Mouse (Mus musculus) adrenal gland, postnatal 10 days (tissue): ENCODE results near the gene Il17ra. TPM values are rescaled to one million over a fixed set of nuclear protein-coding genes. Genes with fewer than 3 reads are reported as not detected.
A peak's percentile ranks its signal among the peaks of the same experiment; 100 is the strongest.

Experiments
- DNase-seq: peaks from one replicate; pipeline ENCODE4 v3.0.0; 2021; ENCODE audit warnings: mixed read lengths
- total RNA-seq, 2 experiments: library from RNA; stranded (reverse); gene quantifications; 2 replicates each; pipeline ENCODE4 v1.2.3; 2021

Gene Il17ra
- total RNA-seq, 2 experiments from 2014 or later = 9.6 to 11.3 TPM

DNA sequence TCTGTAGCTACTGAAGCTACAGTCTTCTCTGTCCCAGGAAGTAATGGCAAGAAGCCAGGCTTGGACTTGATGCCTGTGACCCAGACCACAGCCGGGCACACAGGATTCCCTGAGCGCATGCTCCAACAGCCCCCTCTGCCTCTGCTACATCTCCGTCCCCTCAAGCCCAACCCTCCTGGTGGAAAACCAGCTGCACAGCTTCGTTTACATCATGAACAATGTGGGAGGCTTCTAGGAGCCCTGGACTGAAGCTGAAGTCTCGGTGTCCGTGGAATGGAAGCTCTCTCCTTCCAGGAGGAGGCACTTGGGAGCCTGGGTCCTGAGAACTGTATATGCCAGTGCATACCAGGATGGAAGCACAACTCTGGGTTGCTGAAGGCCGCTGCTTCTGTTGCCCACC is 46.9 kb downstream of the Il17ra start:
- DNase-seq = no peak

DNA sequence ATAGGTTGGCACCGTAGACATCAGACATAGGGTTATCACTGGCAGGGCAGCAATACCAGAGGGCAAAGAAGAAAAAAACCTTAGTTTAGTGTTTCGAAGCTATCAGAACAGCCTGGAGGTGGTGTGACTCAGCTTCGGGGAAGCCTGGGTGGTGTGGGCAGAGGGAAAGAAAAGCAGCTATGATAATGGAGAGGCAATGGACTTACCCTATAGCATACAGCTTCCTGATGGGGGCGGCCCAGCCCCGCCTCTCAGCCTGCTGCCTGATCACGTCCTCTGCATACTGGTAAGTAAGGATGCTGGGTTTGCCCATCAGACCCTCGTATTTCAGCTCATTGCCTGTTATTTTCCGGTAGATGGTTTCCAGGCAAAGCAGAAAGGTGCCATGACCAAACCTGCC is 47.4 kb downstream of the Il17ra start:
- no peak for DNase-seq

DNA sequence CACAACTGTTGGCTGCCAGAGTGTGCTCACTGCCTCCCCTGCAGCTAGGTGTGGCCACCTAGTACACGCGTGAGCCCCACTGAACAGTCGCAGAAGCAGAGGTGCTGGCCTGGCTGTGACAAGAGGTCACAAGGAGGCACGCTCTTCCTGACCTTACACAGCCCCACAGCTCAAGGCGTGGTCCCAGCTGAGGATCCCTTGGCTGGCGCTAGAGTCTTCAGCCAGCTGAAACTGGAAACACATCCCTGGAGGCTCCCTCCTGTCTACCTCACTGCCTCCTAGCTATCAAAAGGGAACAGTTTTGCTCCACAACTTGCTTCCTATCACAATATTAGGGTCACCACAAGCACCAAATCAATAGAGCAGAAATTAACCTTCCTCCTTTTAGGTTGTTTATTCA is 48.2 kb downstream of the Il17ra start:
- DNase-seq = no peak

DNA sequence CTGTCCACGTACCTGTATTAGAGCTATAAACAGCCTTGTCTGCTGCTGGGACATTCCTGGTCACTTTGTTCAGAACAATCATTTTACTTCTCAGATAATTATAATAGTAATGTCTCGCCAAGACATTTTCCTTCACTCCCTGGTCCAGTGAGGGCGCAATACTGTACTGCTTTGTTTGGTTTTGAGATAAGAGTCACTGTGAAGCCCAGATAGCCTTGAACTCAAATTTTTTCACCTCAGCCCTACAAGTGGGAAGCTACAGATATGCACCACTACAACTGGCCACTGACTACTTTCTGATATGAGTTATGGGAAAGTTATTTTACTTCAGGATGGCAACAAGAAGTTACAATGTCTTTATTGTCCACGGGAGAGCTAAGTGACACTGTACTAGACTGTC is 53.4 kb downstream of the Il17ra start:
- no peak for DNase-seq

DNA sequence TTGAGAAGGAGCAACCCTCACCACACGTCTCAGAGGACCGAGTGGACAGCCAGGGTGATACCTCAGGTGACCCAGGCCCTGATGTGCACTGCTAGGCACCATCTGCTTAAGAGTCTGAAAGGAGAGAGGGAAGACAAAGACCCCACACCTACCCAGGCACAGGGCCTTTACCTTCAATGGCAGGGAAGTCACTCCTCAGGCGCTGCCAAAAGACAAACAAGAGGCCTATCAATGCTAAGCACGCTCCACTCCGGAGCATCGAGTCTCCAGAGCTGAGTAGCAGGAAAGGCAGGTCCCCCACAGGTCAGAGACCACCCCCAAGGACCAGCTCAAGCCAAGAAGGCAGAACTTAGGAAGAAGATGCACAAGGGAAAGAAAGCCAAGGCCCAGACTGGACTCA is 53.8 kb downstream of the Il17ra start:
- DNase-seq = no peak

DNA sequence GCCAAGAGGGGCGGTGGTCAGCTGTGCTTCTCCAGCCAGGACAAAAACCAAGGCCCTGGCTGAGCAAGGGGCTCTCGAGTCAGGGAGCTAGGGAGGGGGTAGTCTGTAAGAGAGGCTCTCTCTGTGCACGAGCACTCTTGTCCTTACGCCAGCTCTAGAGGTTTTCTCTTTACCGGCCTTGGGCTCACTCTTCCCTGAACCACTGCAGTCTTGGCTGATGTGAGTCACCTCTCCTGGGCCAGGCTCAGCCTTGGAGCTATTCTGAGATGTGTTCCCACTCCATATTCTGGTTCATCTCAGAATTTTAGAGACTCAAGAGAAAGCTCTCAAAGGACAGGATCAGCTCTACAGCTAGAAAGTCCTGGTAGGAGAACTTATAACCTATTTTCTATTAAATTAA is 54.3 kb downstream of the Il17ra start:
- DNase-seq = peak; percentile 44

DNA sequence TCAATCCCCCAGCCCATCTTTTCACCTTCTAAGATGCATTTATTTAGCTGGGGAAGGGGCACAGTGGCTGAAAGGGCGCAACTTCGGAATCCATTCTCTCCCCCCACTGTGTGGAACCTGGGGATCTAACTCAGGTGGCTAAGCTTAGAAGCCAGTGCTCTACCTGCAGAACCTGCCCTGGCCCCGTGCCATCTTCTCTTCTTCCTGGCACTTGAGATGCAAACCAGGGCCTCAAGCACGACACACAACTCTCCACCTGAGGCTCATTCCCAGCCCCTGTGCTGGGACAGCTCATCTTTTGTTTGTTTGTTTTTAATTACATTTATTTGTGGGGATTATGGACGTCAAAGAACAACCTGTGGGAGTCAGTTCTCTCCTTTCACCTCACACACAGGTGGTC is 56.6 kb downstream of the Il17ra start:
- DNase-seq = no peak

DNA sequence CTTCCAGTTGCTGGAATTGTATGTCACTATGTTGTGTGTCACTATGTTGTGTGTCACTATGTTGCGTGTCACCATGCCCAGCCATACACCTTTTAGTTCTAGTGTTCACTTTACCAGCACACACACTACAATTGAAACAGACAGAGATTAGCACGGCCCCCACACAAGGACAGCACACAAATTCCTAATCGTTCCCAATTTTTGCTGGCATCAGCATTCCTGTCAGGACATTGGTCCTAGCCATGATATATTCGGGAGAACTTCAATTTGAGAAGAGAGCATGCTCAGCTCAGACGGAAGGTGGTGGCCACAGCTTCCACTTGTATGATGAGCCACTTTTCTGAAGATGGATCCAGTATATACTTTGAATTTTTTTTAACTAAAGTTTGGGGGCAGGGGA is 61.7 kb downstream of the Il17ra start:
- no peak for DNase-seq

DNA sequence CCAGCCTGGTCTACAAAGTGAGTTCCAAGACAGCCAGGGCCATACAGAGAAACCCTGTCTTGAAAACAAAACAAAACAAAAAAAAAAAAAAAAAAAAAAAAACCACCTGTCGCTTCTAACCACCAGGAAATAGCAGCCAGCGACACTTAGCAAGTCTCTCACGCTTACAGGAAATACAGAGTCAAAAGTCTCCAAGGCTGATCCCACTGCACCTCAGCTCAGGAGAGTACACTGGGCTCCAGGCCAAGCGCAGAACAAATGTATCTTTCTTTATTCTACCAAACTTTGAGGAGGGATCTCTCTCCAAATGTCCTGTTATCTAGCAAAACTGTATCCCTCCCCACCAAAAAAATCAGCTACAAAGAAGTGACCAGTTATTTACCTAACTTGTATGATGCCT is 66.1 kb downstream of the Il17ra start:
- no peak for DNase-seq

DNA sequence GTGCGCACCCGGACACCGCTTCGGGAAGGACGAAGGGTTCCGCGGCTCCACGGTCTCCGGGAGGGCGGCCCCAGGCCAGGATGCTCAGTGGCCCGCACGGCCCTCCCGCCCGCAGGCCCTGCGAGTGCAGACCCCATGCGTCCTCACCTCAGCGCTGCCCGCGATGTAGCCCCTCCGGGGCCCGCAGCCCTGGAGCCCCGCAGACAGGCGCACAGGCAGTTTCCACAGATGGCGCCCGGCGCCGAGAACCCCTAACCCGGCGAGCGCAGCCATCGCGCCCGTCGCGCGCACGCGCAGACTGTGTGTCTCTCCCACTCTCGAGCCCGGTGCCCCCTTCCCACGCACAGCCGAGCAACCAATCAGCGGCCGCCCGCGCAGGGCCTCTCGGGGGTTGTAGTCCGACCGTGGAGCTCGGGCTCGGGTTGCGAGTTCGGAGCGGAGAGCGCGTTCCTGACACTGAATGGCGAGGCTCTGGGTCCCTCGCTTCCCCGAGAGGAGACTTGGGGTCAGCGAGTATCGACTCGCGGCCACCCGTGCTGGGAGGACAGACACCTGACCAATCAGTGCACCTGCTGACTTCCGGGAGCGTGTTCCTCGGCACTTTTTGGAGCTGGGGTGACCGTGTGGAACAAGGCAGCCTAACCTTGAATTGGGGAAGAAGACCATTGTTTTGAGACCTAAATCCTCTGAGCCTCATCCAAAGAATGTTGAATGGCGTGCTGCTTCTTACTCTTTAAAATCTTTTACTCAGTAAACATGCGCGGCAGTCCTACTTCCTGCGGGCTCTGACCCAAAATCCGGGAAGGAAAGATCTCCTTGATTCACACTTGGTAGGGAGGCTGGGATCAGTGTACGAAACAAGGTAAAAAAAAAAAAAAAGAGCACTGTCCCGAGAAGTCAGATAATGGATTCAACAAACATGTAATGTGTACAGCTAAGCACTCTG is 68.2 kb downstream of the Il17ra start, which contains the start of gene Hdhd5:
Gene Hdhd5 (minus strand): TSS at position 300 of the 946 bp plus-strand sequence.
- peak; percentile 95 for DNase-seq

DNA sequence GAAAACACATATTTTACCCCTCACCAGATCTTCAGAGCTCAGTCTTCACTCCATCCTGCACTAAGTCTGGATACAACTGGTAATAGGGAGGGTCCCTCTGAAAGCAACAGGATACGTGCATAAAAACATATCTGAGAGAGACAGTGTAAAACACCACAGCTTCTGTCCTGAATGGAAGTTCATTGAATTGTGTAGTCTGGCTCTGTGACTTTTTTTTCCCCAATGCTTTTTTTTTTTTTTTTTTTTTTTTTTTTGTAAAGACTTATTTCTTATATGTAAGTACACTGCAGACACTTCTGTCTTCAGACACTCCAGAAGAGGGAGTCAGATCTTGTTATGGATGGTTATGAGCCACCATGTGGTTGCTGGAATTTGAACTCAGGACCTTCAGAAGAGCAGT is 69.5 kb downstream of the Il17ra start:
- DNase-seq = no peak

DNA sequence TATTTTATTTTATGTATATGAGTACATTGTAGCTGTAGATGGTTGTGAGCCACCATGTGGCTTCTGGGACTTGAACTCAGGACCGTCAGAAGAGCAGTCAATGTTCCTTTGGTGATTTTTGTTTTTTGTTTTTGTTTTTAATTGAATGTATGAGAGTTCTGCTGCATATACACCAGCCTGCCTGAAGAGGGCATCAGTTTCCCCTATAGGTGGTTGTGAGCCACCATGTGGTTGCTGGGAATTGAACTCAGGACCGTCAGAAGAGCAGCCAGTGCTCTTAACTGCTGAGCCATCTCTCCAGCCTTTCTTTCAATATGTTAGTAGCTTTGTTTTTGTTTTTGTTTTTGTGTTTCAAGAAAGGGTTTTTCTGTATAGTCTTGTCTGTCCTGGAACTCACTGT is 73.3 kb downstream of the Il17ra start:
- DNase-seq = no peak

Other genes starting within 250 kb of the Il17ra start
- gene D330020A13Rik, start 168.9 kb upstream of the Il17ra start, total RNA-seq = under 1 TPM; 0.24 to 0.27 TPM
- 1 to 10 TPM; 3.7 to 4.6 TPM for gene B4galnt3, start 168.7 kb upstream of the Il17ra start, total RNA-seq
- 10 to 100 TPM; 47.6 to 61.9 TPM for gene Kdm5a, start 99.1 kb upstream of the Il17ra start, total RNA-seq
- 10 to 100 TPM in 1 of 2 experiments, 1 to 10 TPM in 1; 9.1 to 11.0 TPM for gene Ccdc77, start 98.9 kb upstream of the Il17ra start, total RNA-seq
- under 1 TPM; 0.12 to 0.15 TPM for gene Tmem121b, start 30.6 kb downstream of the Il17ra start, total RNA-seq
- 10 to 100 TPM; 24.9 to 34.0 TPM for gene Hdhd5, start 68.1 kb downstream of the Il17ra start, total RNA-seq
- gene Cecr2, start 203.1 kb downstream of the Il17ra start, total RNA-seq = 10 to 100 TPM; 15.7 to 29.4 TPM